8 mouse cellular contexts compared by ENCODE assay signal in genomic region chr11:81860250-81860972, GRCm38 (mm10). TPM values are rescaled to one million over a fixed set of nuclear protein-coding genes. Genes with fewer than 3 reads are reported as not detected.
DNase-seq lines count a peak whose midpoint lies in the region; ATAC-seq and TF ChIP-seq lines count a peak whose summit lies in the region.
"Had no signal": no experiment of that assay in that cellular context is flagged by ENCODE, and none has a peak within 500 bp of the region (broad histone marks: within the 10 kb centered on the region; RNA-seq: fewer than 3 reads in every experiment).

TSS of gene 5530401A14Rik (plus strand) at chr11:81860673.

- H3K9me3 ChIP-seq in hindbrain, embryonic 11.5 days (ENCODE audit: control insufficient read depth, low read length) = no peaks in the 10 kb centered on the region
- no peaks in the 10 kb centered on the region for H3K9me3 ChIP-seq in midbrain, embryonic 10.5 days (replicated peaks)

- TF ChIP-seq POLR2A in brain, embryonic 14.5 days (IDR thresholded peaks at IDR 0.05; ENCODE audit: borderline replicate concordance, extremely low read depth, insufficient read depth, insufficient read length, poor library complexity, severe bottlenecking) = no peak

- no peaks in the 10 kb centered on the region for H3K27me3 ChIP-seq in hindbrain, embryonic 11.5 days (ENCODE audit: control insufficient read depth, insufficient read depth, low read length)
- H3K27me3 ChIP-seq in midbrain, embryonic 10.5 days (ENCODE audit: low read depth, poor library complexity, severe bottlenecking) = no peaks in the 10 kb centered on the region

- 29% methylated on average over 4 of the region's 4 CpGs for WGBS in hindbrain, embryonic 11.5 days
- 32% methylated on average over 4 of the region's 4 CpGs for WGBS in midbrain, embryonic 10.5 days

- no peaks in the 10 kb centered on the region for H3K36me3 ChIP-seq in hindbrain, embryonic 11.5 days (ENCODE audit: control insufficient read depth, insufficient read depth, low read length)
- no peaks in the 10 kb centered on the region for H3K36me3 ChIP-seq in midbrain, embryonic 10.5 days

- intact Hi-C loops in heart, postnatal 25 days (cut with DNase I) = no loop called here

- DNase-seq in brain, embryonic 14.5 days (ENCODE audit: low read depth) = peak; percentile 95
- DNase-seq in cerebellum, adult 9-11 months = peak; percentile 39
- DNase-seq in hindbrain, embryonic 11.5 days (ENCODE audit: low spot score) = peak; percentile 56
- peak; percentile 45 for DNase-seq in midbrain, embryonic 10.5 days (ENCODE audit: low spot score)
- DNase-seq in gastrocnemius, postnatal 10 days = no peak
- DNase-seq in heart, postnatal 25 days (ENCODE audit: low spot score) = no peak
- DNase-seq in heart, adult 9 months (ENCODE audit: low spot score in 2 of 2) = no peak

- no peak within 1 kb of the TSS for H3K27ac ChIP-seq in hindbrain, embryonic 11.5 days (ENCODE audit: low read depth, low read length)
- peak within 1 kb of the TSS; percentile 61 for H3K27ac ChIP-seq in midbrain, embryonic 10.5 days (replicated peaks)

- no peak within 1 kb of the TSS for H3K4me2 ChIP-seq in hindbrain, embryonic 11.5 days (replicated peaks; ENCODE audit: low read depth, low read length)

- ATAC-seq in hindbrain, embryonic 11.5 days (ENCODE audit: low FRiP score) = peak; percentile 64

- no peak for TF ChIP-seq CTCF in brain, embryonic 14.5 days (IDR thresholded peaks at IDR 0.05; ENCODE audit: borderline replicate concordance, extremely low read depth, insufficient read depth, insufficient read length)

- no peak within 1 kb of the TSS for H3K4me3 ChIP-seq in hindbrain, embryonic 11.5 days (ENCODE audit: low read depth, low read length)
- H3K4me3 ChIP-seq in midbrain, embryonic 10.5 days = no peak within 1 kb of the TSS

- 0 out of 2 replicates have a peak, but pooled peaks cover 2% of the 10 kb centered on the region for H3K4me1 ChIP-seq in hindbrain, embryonic 11.5 days (replicated peaks; ENCODE audit: control insufficient read depth, insufficient read depth, low read length)
- peaks cover 34% of the 10 kb centered on the region for H3K4me1 ChIP-seq in midbrain, embryonic 10.5 days

- no peak within 1 kb of the TSS for H3K9ac ChIP-seq in hindbrain, embryonic 11.5 days (ENCODE audit: low read depth, low read length)

RNA-seq across cellular contexts. Expression of gene 5530401A14Rik, which starts in this region (rescaled TPM):
- polyA plus RNA-seq in brain, embryonic 14.5 days (2012; rRNA removed) = 0.01 TPM in 1 of 2 replicates, not detected in the other
- polyA plus RNA-seq in hindbrain, embryonic 11.5 days (2014; fragmentation: Nextera tagmentation; extraction: Ambion mirVana) = 0.10 and 0.25 TPM in 2 replicates
- 0.16 TPM in 1 of 2 replicates, not detected in the other for polyA plus RNA-seq in midbrain, embryonic 10.5 days (2016; fragmentation: Nextera tagmentation; extraction: Ambion mirVana)
- under 1 TPM in 1 of 2 experiments, not detected in 1; 0.19 TPM for total RNA-seq in gastrocnemius, postnatal 10 days (2021)
- under 1 TPM; 0.08 TPM for total RNA-seq in heart, postnatal 25 days (2021)
- polyA plus RNA-seq: heart, embryonic 16.5 days had no signal

Comparison
In these comparisons a context has a peak if more than half of its experiments do, and no peak if none do; other contexts are left out.
1. Peak in DNase-seq in brain, embryonic 14.5 days; RNA of the gene not detected or under 1 TPM.
2. Peak in DNase-seq and ATAC-seq in hindbrain, embryonic 11.5 days; RNA of the gene not detected or under 1 TPM.
3. Peak in DNase-seq and H3K27ac ChIP-seq in midbrain, embryonic 10.5 days; RNA of the gene not detected or under 1 TPM.